Mouse (Mus musculus): ENCODE measurements at regions not wholly inside any gene's neighbourhood (a gene's known extent, or its start where the extent isn't known, plus 50 kb on each side); places are given as distances from the start of the nearest gene placed in this dataset.
"Not testable (repeated sequence)": the region's sequence is repeated elsewhere in the genome, so short reads cannot be mapped to it uniquely, and the experiment has no call there.

- ATAC-seq (replicated peaks in 1 of 2; ENCODE audit: insufficient read depth in 1 of 2, low FRiP score in 2 of 2, low TSS enrichment in 1 of 2, low read depth in 1 of 2, poor library complexity in 2 of 2, severe bottlenecking in 2 of 2): no peak
Observed at GRCm38 (mm10) chr1:42539541-42540520, 155.7 kb upstream of the Pou3f3 start.

DNA sequence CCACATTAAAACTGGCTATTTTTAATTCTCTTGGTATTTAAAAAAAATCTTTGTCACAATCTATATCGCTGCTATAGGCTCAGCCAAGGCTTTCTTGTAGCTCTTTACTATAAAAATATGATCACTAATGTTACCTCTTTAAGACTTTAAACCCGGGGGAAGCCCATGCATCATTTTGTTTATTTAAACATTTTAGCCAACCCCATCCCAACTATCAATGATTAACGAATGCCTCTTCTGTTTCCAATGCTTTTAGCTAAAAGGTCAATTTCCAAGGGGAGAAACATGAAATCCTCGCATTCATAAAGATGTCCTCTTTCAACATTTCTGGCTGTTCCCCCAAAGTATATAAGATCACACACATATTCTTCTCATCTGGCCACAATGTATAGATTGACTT is 153.6 kb upstream of the Pou3f3 start:
- no peak for ATAC-seq (replicated peaks in 1 of 2; ENCODE audit: insufficient read depth in 1 of 2, low FRiP score in 2 of 2, low TSS enrichment in 1 of 2, low read depth in 1 of 2, poor library complexity in 2 of 2, severe bottlenecking in 2 of 2)

GRCm38 (mm10) chr1:42542846-42543549 is 152.6 kb upstream of the Pou3f3 start:
- no peak for ATAC-seq (replicated peaks in 1 of 2; ENCODE audit: insufficient read depth in 1 of 2, low FRiP score in 2 of 2, low TSS enrichment in 1 of 2, low read depth in 1 of 2, poor library complexity in 2 of 2, severe bottlenecking in 2 of 2)

DNA sequence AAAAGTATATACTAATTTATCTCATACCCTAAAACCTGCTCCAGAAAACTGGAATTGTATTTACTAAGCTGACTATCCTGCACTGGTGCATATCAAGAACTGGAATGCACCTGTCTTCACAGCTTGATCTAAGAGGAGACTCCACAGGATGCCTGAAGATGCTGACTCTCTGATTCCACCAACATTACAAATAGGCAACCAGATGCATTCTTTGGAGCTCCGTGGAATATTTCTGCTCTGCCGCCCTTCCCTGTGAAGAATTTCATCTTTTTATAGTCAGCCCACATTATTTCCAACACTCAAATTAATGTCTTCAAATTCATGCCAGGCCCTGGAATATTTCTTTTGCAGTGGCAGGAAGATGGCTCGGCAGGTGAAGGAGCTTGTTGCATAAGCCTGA is 148.7 kb upstream of the Pou3f3 start:
- no peak for ATAC-seq (replicated peaks in 1 of 2; ENCODE audit: insufficient read depth in 1 of 2, low FRiP score in 2 of 2, low TSS enrichment in 1 of 2, low read depth in 1 of 2, poor library complexity in 2 of 2, severe bottlenecking in 2 of 2)

DNA sequence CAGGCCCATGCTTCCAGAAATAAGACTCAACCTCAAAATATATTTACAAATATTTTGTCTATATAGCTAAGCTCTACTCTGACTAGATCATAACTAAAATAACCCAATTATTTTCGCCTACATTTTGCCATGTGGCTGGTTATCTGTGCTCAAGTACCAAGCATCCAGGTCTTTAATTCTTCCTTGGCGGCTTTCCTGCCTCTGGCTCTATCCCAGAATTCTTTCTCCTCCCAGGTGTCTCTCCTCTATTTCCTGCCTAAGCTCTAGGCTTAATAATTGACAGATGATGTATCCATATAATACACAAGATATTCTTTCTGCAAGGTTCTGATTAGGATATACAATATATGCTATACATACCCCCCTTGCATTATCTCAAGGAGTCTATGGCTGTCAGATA is 138.3 kb upstream of the Pou3f3 start:
- no peak for ATAC-seq (replicated peaks in 1 of 2; ENCODE audit: insufficient read depth in 1 of 2, low FRiP score in 2 of 2, low TSS enrichment in 1 of 2, low read depth in 1 of 2, poor library complexity in 2 of 2, severe bottlenecking in 2 of 2)

- no peak for ATAC-seq (replicated peaks in 1 of 2; ENCODE audit: insufficient read depth in 1 of 2, low FRiP score in 2 of 2, low TSS enrichment in 1 of 2, low read depth in 1 of 2, poor library complexity in 2 of 2, severe bottlenecking in 2 of 2)
Observed at GRCm38 (mm10) chr1:42567640-42568039, 127.9 kb upstream of the Pou3f3 start.

GRCm38 (mm10) chr1:42585191-42585590 is 110.4 kb upstream of the Pou3f3 start:
- ATAC-seq (replicated peaks in 1 of 2; ENCODE audit: insufficient read depth in 1 of 2, low FRiP score in 2 of 2, low TSS enrichment in 1 of 2, low read depth in 1 of 2, poor library complexity in 2 of 2, severe bottlenecking in 2 of 2): no peak

GRCm38 (mm10) chr1:42588499-42588898 is 107.1 kb upstream of the Pou3f3 start:
- ATAC-seq (replicated peaks in 1 of 2; ENCODE audit: insufficient read depth in 1 of 2, low FRiP score in 2 of 2, low TSS enrichment in 1 of 2, low read depth in 1 of 2, poor library complexity in 2 of 2, severe bottlenecking in 2 of 2): no peak

DNA sequence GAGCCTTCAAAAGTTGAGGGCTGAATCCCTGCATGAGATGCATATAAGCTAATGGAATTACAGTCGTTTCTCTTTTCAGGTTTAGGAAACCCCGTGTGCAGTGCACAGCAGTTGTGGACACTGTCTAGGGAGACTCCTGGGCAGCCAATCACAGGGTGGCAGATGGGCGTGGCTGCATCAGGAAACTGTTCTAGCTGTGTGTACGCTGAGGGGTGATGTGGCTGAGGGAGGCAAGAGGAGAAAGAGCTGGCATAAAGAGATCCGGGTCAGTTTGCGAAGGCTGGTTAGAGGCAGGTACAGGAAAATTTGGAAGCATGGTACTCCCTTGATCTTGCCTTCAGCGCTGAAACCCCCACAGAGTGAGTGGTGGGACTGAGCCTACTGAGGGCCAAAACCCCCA is 106.1 kb upstream of the Pou3f3 start:
- ATAC-seq (replicated peaks in 1 of 2; ENCODE audit: insufficient read depth in 1 of 2, low FRiP score in 2 of 2, low TSS enrichment in 1 of 2, low read depth in 1 of 2, poor library complexity in 2 of 2, severe bottlenecking in 2 of 2): no peak

DNA sequence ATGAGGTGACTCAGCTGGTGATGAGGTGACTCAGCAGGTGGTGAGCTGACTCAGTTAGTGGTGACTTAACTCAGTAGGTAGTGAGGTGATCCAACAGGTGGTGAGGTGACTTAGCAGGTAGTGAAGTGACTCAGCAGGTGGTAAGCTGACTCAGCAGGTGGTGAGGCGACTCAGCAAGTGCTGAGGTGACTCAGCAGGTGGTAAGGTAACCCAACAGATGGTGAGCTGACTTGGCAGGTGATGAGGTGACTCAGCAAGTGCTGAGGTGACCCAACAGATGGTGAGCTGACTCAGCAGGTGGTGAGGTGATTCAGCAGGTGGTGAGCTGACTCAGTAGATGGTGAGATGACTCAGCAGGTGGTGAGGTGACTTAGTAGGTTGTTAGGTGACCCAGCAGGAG is 103.7 kb upstream of the Pou3f3 start:
- no peak for ATAC-seq (replicated peaks in 1 of 2; ENCODE audit: insufficient read depth in 1 of 2, low FRiP score in 2 of 2, low TSS enrichment in 1 of 2, low read depth in 1 of 2, poor library complexity in 2 of 2, severe bottlenecking in 2 of 2)

GRCm38 (mm10) chr1:42597065-42597464 is 98.5 kb upstream of the Pou3f3 start:
- no peak for ATAC-seq (replicated peaks in 1 of 2; ENCODE audit: insufficient read depth in 1 of 2, low FRiP score in 2 of 2, low TSS enrichment in 1 of 2, low read depth in 1 of 2, poor library complexity in 2 of 2, severe bottlenecking in 2 of 2)

DNA sequence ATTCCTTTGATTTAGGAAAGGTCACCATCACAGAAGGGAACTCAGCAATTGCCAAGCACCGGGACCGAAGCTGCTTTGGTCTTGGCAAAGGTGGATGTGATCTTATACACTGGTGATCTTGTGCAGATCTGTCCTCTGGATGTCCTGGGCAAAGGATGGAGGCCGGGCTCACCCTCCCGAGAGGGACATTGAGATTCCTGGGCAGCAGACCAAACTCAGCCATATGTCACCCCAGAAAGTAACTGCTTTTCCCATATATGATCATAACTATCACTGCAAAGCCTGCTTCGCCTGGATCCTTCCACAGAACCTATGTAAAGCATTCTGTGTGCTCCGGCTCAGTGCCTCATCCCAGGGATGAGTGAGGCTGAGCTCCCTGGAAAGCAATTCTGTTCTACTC is 96.3 kb upstream of the Pou3f3 start:
- no peak for ATAC-seq (replicated peaks in 1 of 2; ENCODE audit: insufficient read depth in 1 of 2, low FRiP score in 2 of 2, low TSS enrichment in 1 of 2, low read depth in 1 of 2, poor library complexity in 2 of 2, severe bottlenecking in 2 of 2)

GRCm38 (mm10) chr1:42606251-42606650 is 89.3 kb upstream of the Pou3f3 start:
- no peak for ATAC-seq (replicated peaks in 1 of 2; ENCODE audit: insufficient read depth in 1 of 2, low FRiP score in 2 of 2, low TSS enrichment in 1 of 2, low read depth in 1 of 2, poor library complexity in 2 of 2, severe bottlenecking in 2 of 2)

- ATAC-seq (replicated peaks in 1 of 2; ENCODE audit: insufficient read depth in 1 of 2, low FRiP score in 2 of 2, low TSS enrichment in 1 of 2, low read depth in 1 of 2, poor library complexity in 2 of 2, severe bottlenecking in 2 of 2): not testable (repeated sequence)
Observed at GRCm38 (mm10) chr1:42607466-42608043, 88.0 kb upstream of the Pou3f3 start.

GRCm38 (mm10) chr1:42623766-42624165 is 71.8 kb upstream of the Pou3f3 start:
- ATAC-seq (replicated peaks in 1 of 2; ENCODE audit: insufficient read depth in 1 of 2, low FRiP score in 2 of 2, low TSS enrichment in 1 of 2, low read depth in 1 of 2, poor library complexity in 2 of 2, severe bottlenecking in 2 of 2): no peak

DNA sequence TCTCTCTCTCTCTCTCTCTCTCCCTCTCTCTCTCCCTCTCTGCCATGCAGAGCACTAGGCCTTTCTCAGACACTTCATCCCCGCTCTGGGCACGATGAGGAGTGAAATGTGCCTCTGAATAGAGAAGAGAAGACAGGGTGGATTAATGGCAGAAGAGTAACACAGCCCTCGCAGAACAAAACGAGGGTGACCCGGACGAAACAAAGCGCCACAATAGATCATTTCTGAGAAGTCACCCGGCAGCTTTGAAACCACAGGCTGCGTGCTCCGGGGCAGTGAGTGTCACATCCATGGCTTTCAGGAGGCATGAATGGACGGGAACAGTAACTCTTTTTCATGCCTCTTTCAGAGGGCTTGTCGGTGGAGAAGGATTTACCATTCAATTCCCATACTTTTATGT is 66.8 kb upstream of the Pou3f3 start:
- no peak for ATAC-seq (replicated peaks in 1 of 2; ENCODE audit: insufficient read depth in 1 of 2, low FRiP score in 2 of 2, low TSS enrichment in 1 of 2, low read depth in 1 of 2, poor library complexity in 2 of 2, severe bottlenecking in 2 of 2)

DNA sequence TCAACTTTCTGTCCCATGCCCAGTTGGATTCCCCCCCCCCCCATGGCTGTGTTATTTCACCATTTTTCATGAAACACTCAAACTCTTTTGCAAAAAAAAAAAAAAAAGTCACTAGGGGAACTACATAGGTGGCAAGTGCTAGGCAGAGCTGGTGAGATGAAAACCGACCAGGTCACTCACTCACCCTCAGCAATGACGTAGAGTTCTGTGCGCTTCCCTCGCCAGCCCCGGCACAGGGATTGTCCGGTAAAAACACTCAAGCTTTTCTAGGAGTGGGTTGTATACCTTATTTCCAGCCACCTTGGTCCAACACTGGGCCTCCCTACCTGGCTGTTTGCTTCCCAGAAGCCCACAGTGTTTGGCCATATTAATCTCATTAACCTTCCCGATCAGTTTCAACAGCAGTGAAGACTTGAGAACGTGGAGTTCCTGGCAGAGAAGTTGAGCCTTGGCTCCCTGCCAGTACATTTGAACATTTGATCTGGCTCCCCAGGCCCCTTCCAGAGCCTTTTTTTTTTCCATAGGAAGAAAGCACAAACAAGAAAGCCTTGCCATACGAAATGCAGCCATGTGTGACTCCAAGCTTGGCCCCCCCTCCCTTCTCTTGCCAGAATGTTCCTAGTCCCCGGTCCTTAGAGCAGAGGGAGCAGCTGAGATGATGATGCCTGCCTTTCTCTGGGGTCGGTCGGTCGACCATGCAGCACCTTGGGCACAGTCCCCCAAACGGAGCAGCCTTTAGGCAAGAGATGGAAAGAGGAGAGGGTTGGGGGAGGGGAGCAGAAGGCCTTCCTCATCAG is 65.9 kb upstream of the Pou3f3 start:
- no peak for ATAC-seq (replicated peaks in 1 of 2; ENCODE audit: insufficient read depth in 1 of 2, low FRiP score in 2 of 2, low TSS enrichment in 1 of 2, low read depth in 1 of 2, poor library complexity in 2 of 2, severe bottlenecking in 2 of 2)
